Mouse (Mus musculus) kidney, embryonic 15.5 days (tissue): ENCODE data around the gene Zbtb9. TPM values are rescaled to one million over a fixed set of nuclear protein-coding genes. Genes with fewer than 3 reads are reported as not detected.

ENCODE experiments used
- ATAC-seq: fragments of 200-750 bp; cut with Nextera tagmentation; replicated peaks from 2 replicates; pipeline ENCODE4 v1.8.0; 2017; ENCODE audit warnings: moderate TSS enrichment; ENCODE audit not compliant: low FRiP score
- H3K27ac ChIP-seq: fragments of 300-500 bp; sonication (generic); 2 replicates; pipeline ENCODE4 v1.5.1; 2015; ENCODE audit warnings: mild to moderate bottlenecking, inconsistent platforms
- H3K27me3 ChIP-seq: fragments of 300-500 bp; sonication (generic); 2 replicates; pipeline ENCODE4 v1.6.1; 2015; ENCODE audit warnings: inconsistent platforms
- H3K36me3 ChIP-seq: fragments of 300-500 bp; sonication (generic); 2 replicates; pipeline ENCODE4 v1.6.1; 2015; ENCODE audit warnings: inconsistent platforms
- H3K4me1 ChIP-seq: fragments of 300-500 bp; sonication (generic); 2 replicates; pipeline ENCODE4 v1.6.1; 2015; ENCODE audit warnings: inconsistent platforms
- H3K4me2 ChIP-seq: fragments of 300-500 bp; sonication (generic); 2 replicates; pipeline ENCODE4 v1.6.1; 2015; ENCODE audit warnings: moderate library complexity, mild to moderate bottlenecking, inconsistent platforms
- H3K4me3 ChIP-seq: fragments of 300-500 bp; sonication (generic); replicated peaks from 2 replicates; pipeline ENCODE4 v1.5.1; 2015; ENCODE audit warnings: mild to moderate bottlenecking, inconsistent platforms
- H3K9ac ChIP-seq: fragments of 300-500 bp; sonication (generic); 2 replicates; pipeline ENCODE4 v1.6.1; 2015; ENCODE audit warnings: mild to moderate bottlenecking, inconsistent platforms
- H3K9me3 ChIP-seq: fragments of 300-500 bp; sonication (generic); replicated peaks from 2 replicates; pipeline ENCODE4 v1.6.1; 2016; ENCODE audit warnings: inconsistent platforms
- WGBS: fragments of 180-500 bp; shearing (Covaris S2); methylation state at CpG from one replicate; pipeline ENCODE4 v1.1.7; 2015; ENCODE audit warnings: mixed read lengths; 5-methylcytosine and 5-hydroxymethylcytosine counted together
- microRNA-seq: library from miRNA; unstranded; fragments of <30 nt; microRNA quantifications from one replicate; pipeline ENCODE4, GENCODE M21; 2016
- polyA plus RNA-seq: library from polyadenylated mRNA; unstranded; fragments of >200 nt; fragmentation: Nextera tagmentation; extraction: Ambion mirVana; gene quantifications from 2 replicates; pipeline ENCODE4 v1.2.1, GENCODE M21; 2015

The Zbtb9 gene
- polyA plus RNA-seq, 1 experiment from 2014 or later: 18.4 TPM

DNA sequence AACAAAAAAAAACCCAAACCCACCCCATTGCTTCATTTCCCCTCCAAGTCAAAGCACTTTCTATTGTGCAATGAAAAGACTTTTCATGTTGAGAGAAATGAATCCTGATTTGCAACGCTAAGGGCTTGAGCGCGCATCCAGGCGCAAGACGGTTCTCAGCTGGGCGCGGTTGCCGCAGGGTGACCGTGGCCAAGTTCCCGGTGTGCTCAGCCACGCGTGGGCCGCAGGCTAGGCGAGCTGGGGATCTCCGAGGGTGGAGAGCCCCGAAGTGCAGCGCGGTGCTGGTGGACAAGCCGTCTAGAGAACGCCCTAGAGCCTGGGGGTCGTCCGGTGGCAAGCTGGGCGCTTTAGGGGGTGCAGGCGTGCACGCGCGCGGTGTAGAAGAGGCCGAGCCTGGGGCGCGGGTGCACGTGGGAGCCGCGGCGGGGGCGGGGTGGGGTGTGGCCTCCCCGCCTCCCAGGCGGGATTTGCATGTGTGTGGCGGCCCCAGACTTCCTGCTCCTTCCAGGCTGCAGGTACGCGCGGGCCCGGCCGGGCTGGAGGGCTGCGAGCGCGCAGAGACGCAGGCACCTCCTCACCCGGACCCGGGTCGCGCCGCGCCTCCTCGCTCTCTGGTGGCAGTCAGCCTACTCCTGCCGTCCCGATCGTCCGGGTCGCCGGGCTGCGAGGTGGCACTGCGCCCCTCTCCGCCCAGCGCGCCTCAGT, 84.0 kb downstream of the Zbtb9 start, which contains the start of gene Itpr3:
Gene Itpr3, plus strand, starts transcription at position 493 of the 705 bp plus-strand sequence.
- peak; percentile 75 for ATAC-seq

DNA sequence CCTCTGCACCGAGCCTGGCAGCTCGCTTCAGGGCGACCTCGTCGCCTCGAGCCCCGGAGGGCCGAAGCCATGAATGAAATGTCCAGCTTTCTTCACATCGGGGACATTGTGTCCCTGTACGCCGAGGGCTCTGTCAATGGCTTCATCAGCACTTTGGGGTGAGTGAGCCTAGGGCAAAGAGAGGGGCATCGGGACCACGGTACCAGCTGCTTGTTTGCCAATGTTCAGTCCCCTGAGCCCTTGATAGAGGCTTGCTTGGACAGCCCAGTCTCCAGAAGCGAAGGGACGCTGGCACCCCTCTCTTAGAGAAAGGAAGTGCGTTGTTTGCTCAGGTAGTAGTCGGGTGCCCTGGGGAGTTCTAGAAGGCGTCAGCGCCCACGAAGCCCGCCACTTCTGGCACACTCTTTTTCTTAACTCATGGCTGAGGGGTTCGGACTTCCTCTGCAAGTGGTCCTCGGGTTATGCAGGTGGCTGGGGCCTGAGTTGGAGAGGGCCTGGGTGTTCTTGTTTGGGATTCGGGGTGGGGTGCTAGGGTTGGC, 84.6 kb downstream of the Zbtb9 start:
- H3K4me3 ChIP-seq: peak overlapping the region; percentile 70
- peak overlapping the region; percentile 70 for H3K9ac ChIP-seq
- H3K27ac ChIP-seq: peak overlapping the region; percentile 97
- H3K9me3 ChIP-seq: no peaks in the 10 kb centered on the region
- no peak for ATAC-seq
- peaks cover 15% of the 10 kb centered on the region; the same call in 1 of the 2 replicates for H3K27me3 ChIP-seq
- WGBS: 4% methylated on average over 24 of the region's 24 CpGs
- H3K36me3 ChIP-seq: no peaks in the 10 kb centered on the region
- peaks cover 54% of the 10 kb centered on the region for H3K4me1 ChIP-seq
- H3K4me2 ChIP-seq: peak overlapping the region; percentile 97

More for the DNA sequence above, 84.0 kb downstream of the Zbtb9 start, which contains the start of gene Itpr3:
- no peaks in the 10 kb centered on the region for H3K9me3 ChIP-seq
- peaks cover 54% of the 10 kb centered on the region for H3K4me1 ChIP-seq
- H3K27me3 ChIP-seq: peaks cover 15% of the 10 kb centered on the region; the same call in 1 of the 2 replicates
- peak within 1 kb of the TSS; percentile 70 for H3K9ac ChIP-seq
- H3K4me2 ChIP-seq: peak within 1 kb of the TSS; percentile 97
- peak within 1 kb of the TSS; percentile 70 for H3K4me3 ChIP-seq
- peak within 1 kb of the TSS; percentile 97 for H3K27ac ChIP-seq
- no peaks in the 10 kb centered on the region for H3K36me3 ChIP-seq
- under 1% methylated on average over 58 of the region's 66 CpGs for WGBS

Small RNAs within 50 kb of the gene (microRNA-seq; reads per million reads assigned to microRNA genes)
- not detected for gene Mir3083
- gene Mir6968: 0.44 reads per million

Other genes starting within 250 kb of the Zbtb9 start
- gene Bnip1, start 192.1 kb upstream of the Zbtb9 start, polyA plus RNA-seq: 51.3 and 52.3 TPM in 2 replicates
- gene Nkx2-5, start 128.2 kb upstream of the Zbtb9 start, polyA plus RNA-seq: not detected in 2 replicates
- 9.0 and 9.3 TPM in 2 replicates for gene Kifc5b, start 56.1 kb upstream of the Zbtb9 start, polyA plus RNA-seq
- 7.0 and 8.7 TPM in 2 replicates for gene Phf1, start 40.1 kb upstream of the Zbtb9 start, polyA plus RNA-seq
- 192 and 203 TPM in 2 replicates for gene Cuta, start 33.6 kb upstream of the Zbtb9 start, polyA plus RNA-seq
- 1.9 and 2.0 TPM in 2 replicates for gene Syngap1, start 31.9 kb upstream of the Zbtb9 start, polyA plus RNA-seq
- 7.1 and 8.5 TPM in 2 replicates for gene Bak1, start 55.8 kb downstream of the Zbtb9 start, polyA plus RNA-seq
- gene Itpr3, start 84.1 kb downstream of the Zbtb9 start, polyA plus RNA-seq: 7.4 and 8.3 TPM in 2 replicates
- 297 and 300 TPM in 2 replicates for gene Uqcc2, start 160.7 kb downstream of the Zbtb9 start, polyA plus RNA-seq
- gene Ip6k3, start 194.6 kb downstream of the Zbtb9 start, polyA plus RNA-seq: 0.10 and 0.27 TPM in 2 replicates
- gene Lemd2, start 231.3 kb downstream of the Zbtb9 start, polyA plus RNA-seq: 13.3 and 16.7 TPM in 2 replicates